Mouse (Mus musculus) kidney, adult 2 months (tissue): ENCODE measurements around the gene Klrb1c. TPM values are rescaled to one million over a fixed set of nuclear protein-coding genes. Genes with fewer than 3 reads are reported as not detected.
A peak's percentile ranks its signal among the peaks of the same experiment; 100 is the strongest.
"Not testable (repeated sequence)": the region's sequence is repeated elsewhere in the genome, so short reads cannot be mapped to it uniquely, and the experiment has no call there.

Source experiments
- DNase-seq: peaks from one replicate; pipeline ENCODE4 v3.0.0; 2021
- H3K27ac ChIP-seq: fragments of 200-500 bp; 2 replicates; pipeline ENCODE4 v1.5.1; 2012; ENCODE audit warnings: low read depth, low read length, control low read depth, inconsistent platforms; ENCODE audit not compliant: insufficient read depth
- H3K27me3 ChIP-seq: fragments of 200-500 bp; replicated peaks from 2 replicates; pipeline ENCODE4 v1.6.1; 2012; ENCODE audit warnings: mild to moderate bottlenecking, moderate library complexity, low read length, inconsistent platforms; ENCODE audit not compliant: control insufficient read depth, insufficient read depth
- H3K36me3 ChIP-seq: fragments of 200-500 bp; 2 replicates; pipeline ENCODE4 v1.6.1; 2012; ENCODE audit warnings: mild to moderate bottlenecking, moderate library complexity, low read length, inconsistent platforms; ENCODE audit not compliant: control insufficient read depth, insufficient read depth
- H3K4me1 ChIP-seq: fragments of 200-500 bp; 2 replicates; pipeline ENCODE4 v1.6.1; 2011; ENCODE audit warnings: low read length; ENCODE audit not compliant: control insufficient read depth, insufficient read depth
- H3K4me3 ChIP-seq: fragments of 200-500 bp; 2 replicates; pipeline ENCODE4 v1.5.1; 2011; ENCODE audit warnings: mild to moderate bottlenecking, low read depth, low read length, control low read depth; ENCODE audit not compliant: insufficient read depth
- CTCF ChIP-seq: fragments of 200-500 bp; conservative IDR thresholded peaks from 2 replicates; pipeline ENCODE4 v1.5.1; 2011; ENCODE audit warnings: low read depth, mild to moderate bottlenecking, control low read depth, low read length, moderate library complexity, mixed read lengths; ENCODE audit not compliant: insufficient read depth, insufficient read length
- POLR2A ChIP-seq: fragments of 200-500 bp; IDR thresholded peaks from one replicate; pipeline ENCODE4 v1.6.1; 2011; ENCODE audit warnings: low read depth, low read length, control low read depth
- WGBS: fragments of 180-500 bp; shearing (Covaris S2); methylation state at CpG from one replicate; pipeline ENCODE4 v1.1.7; 2018; 5-methylcytosine and 5-hydroxymethylcytosine counted together
- polyA plus RNA-seq: library from polyadenylated mRNA; depleted of rRNA; stranded (reverse); fragments of >200 nt; gene quantifications from 2 replicates; pipeline ENCODE4 v1.2.3, GENCODE M21; 2012

Klrb1c gene
- polyA plus RNA-seq, 1 experiment = 0.31 TPM

DNA sequence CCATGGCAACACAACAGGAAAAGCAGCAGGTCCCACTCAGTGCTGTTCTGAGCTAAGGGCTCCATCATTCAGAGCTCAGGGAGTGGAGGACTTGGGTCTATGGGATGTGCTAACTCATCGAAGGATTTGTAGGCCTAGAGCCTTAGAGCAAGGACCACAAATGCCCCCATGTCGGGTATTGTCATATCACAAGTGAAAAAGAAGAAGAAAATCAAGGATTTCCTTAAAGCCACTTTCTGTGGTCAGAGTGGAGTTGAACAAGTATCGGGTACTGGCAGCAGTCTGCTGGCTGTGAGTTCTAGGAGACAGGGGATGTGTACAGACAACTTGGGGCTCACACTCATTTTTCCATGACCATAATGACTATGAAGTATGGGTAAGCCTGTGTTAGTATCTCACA lies 37.8 kb upstream of the Klrb1c start:
- Histone ChIP-seq H3K36me3 (no peaks in the 10 kb centered on the region), H3K27ac (no peak overlapping the region), H3K4me1 (no peaks in the 10 kb centered on the region), H3K4me3 (no peak overlapping the region), H3K27me3 (no peaks in the 10 kb centered on the region)
- TF ChIP-seq CTCF (no peak), POLR2A (no peak)
- 85% methylated on average over 3 of the region's 3 CpGs for WGBS
- DNase-seq = no peak

- H3K27me3 ChIP-seq = no peaks in the 10 kb centered on the region
- TF ChIP-seq POLR2A (no peak), CTCF (no peak)
- H3K27ac ChIP-seq = no peak within 1 kb of the TSS
- WGBS = 86% methylated on average over 6 of the region's 6 CpGs
- no peaks in the 10 kb centered on the region for H3K4me1 ChIP-seq
- H3K36me3 ChIP-seq = no peaks in the 10 kb centered on the region
- no peak within 1 kb of the TSS for H3K4me3 ChIP-seq
- DNase-seq = no peak
These were observed 37.1 kb upstream of the Klrb1c start, which contains the start of the genes Gm44511 and Klrb1b for GRCm38 (mm10) chr6:128826132-128826531. Gene Gm44511, minus strand, starts transcription at chr6:128826315. Gene Klrb1b, minus strand, starts transcription at chr6:128826331.

DNA sequence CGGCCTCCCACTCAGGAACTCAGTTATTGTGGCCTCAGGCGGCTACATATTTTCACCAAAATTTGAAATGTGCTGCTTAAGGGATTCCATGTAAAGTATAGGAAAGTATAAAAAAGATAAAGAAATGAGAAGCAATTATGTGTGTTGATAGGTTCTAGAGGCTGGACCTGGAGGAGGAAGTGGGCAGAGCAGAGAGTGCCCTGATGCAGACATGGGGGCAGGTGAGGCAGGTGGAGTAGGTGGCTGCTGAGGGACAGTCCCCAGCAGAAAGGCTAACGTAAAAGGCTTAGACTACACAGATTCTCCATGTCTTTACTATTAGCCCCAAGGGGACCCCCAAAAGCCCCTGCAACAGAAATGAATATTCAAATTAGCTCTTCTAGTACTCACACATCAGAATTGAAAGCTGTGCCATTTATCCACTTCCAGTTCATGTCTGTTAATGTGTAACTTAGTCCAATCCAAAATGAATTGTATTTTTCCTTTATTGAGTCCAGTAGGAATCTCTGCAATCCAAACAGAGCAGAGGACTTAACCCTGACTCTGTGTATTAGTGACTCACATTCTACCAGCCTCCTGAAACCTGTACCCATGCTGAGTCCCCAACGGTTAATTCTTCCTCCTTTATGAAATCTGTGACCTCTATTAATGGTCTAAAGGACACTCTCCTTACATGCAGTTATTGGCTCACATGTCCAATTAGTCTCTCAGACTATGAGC lies 29.2 kb upstream of the Klrb1c start:
- WGBS = 77% methylated on average over 4 of the region's 4 CpGs
- DNase-seq = no peak
- Histone ChIP-seq H3K4me3 (no peak overlapping the region), H3K4me1 (no peaks in the 10 kb centered on the region), H3K27ac (no peak overlapping the region), H3K36me3 (no peaks in the 10 kb centered on the region), H3K27me3 (no peaks in the 10 kb centered on the region)
- no peak for TF ChIP-seq POLR2A
- no peak for TF ChIP-seq CTCF

- H3K27me3 ChIP-seq = no peaks in the 10 kb centered on the region
- H3K27ac ChIP-seq = no peak overlapping the region
- WGBS = 78% methylated on average over 5 of the region's 5 CpGs
- peak; percentile 58 for DNase-seq
- H3K4me1 ChIP-seq = no peaks in the 10 kb centered on the region
- TF ChIP-seq CTCF (peak; percentile 63), POLR2A (no peak)
- no peaks in the 10 kb centered on the region for H3K36me3 ChIP-seq
- H3K4me3 ChIP-seq = no peak overlapping the region
These were observed 19.5 kb upstream of the Klrb1c start for GRCm38 (mm10) chr6:128808532-128808931.

DNA sequence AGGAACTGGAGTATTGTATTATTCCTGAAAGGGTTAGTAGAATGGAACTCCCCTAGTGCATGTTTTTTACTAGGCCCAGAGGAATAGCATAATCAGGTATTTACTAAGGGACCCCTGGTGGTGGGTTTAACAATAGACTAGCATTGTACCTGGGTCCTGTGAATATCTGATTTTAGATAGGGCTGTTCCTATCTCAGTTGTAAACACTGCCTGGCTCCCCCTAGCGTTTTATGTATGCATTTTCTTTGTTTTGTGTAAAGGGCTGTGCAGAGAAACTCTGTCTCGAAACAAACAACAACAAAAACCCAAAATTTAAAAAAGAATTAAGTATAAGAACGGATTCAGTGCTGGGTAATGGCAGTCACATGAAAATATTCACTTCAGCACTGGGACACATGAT lies 18.0 kb upstream of the Klrb1c start:
- DNase-seq = peak; percentile 20
- no peak overlapping the region for H3K27ac ChIP-seq
- no peaks in the 10 kb centered on the region for H3K27me3 ChIP-seq
- H3K4me3 ChIP-seq = no peak overlapping the region
- TF ChIP-seq CTCF = no peak
- 69% methylated on average over 3 of the region's 3 CpGs for WGBS
- no peaks in the 10 kb centered on the region for H3K36me3 ChIP-seq
- H3K4me1 ChIP-seq = no peaks in the 10 kb centered on the region

GRCm38 (mm10) chr6:128804823-128805640 lies 16.0 kb upstream of the Klrb1c start:
- peak; percentile 70 for DNase-seq
- peak; percentile 58 for TF ChIP-seq CTCF
- H3K4me3 ChIP-seq, H3K36me3 ChIP-seq, H3K4me1 ChIP-seq, H3K27me3 ChIP-seq, H3K27ac ChIP-seq: not testable (repeated sequence)
- 66% methylated on average over 7 of the region's 7 CpGs for WGBS

GRCm38 (mm10) chr6:128802999-128803857 lies 14.2 kb upstream of the Klrb1c start:
- Histone ChIP-seq H3K27ac (no peak overlapping the region), H3K27me3 (no peaks in the 10 kb centered on the region), H3K36me3 (no peaks in the 10 kb centered on the region), H3K4me3 (peak overlapping the region; percentile 45; the same call in 1 of the 2 replicates), H3K4me1 (no peaks in the 10 kb centered on the region; the same call in 1 of the 2 replicates)
- WGBS = 5% methylated on average over 26 of the region's 26 CpGs
- TF ChIP-seq CTCF (peak; percentile 89), POLR2A (no peak)
- peak; percentile 97 for DNase-seq
